Mouse (Mus musculus): ENCODE results near the gene Abi3.

Abi3 gene

GRCm38 (mm10) chr11:95838999-95839868, 3.0 kb downstream of the Abi3 start:
- 77% methylated on average over 8 of the region's 8 CpGs for WGBS

GRCm38 (mm10) chr11:95838598-95838997, 3.7 kb downstream of the Abi3 start:
- WGBS, result 81% methylated on average over 4 of the region's 4 CpGs

GRCm38 (mm10) chr11:95837059-95837458, 5.2 kb downstream of the Abi3 start, which contains the start of gene Gngt2:
Gngt2 (plus strand) TSS chr11:95837216.
- WGBS, result 32% methylated on average over 10 of the region's 10 CpGs

GRCm38 (mm10) chr11:95836433-95836832, 5.8 kb downstream of the Abi3 start:
- 58% methylated on average over 6 of the region's 6 CpGs for WGBS

GRCm38 (mm10) chr11:95835832-95836231, 6.4 kb downstream of the Abi3 start:
- 53% methylated on average over 6 of the region's 6 CpGs for WGBS

- 52% methylated on average over 15 of the region's 15 CpGs for WGBS
Measured at GRCm38 (mm10) chr11:95834742-95835710, 7.2 kb downstream of the Abi3 start.

- 23% methylated on average over 22 of the region's 22 CpGs for WGBS
Measured at GRCm38 (mm10) chr11:95834143-95834667, 8.1 kb downstream of the Abi3 start.

GRCm38 (mm10) chr11:95833631-95834142, 8.6 kb downstream of the Abi3 start:
- WGBS, result 26% methylated on average over 18 of the region's 18 CpGs

- 52% methylated on average over 8 of the region's 8 CpGs for WGBS
Measured at GRCm38 (mm10) chr11:95833006-95833570, 9.2 kb downstream of the Abi3 start.

- 78% methylated on average over 18 of the region's 18 CpGs for WGBS
Measured at GRCm38 (mm10) chr11:95832129-95833005, 9.9 kb downstream of the Abi3 start.

GRCm38 (mm10) chr11:95831641-95832040, 10.6 kb downstream of the Abi3 start:
- WGBS, result 38% methylated on average over 15 of the region's 15 CpGs

GRCm38 (mm10) chr11:95831276-95831619, 11.0 kb downstream of the Abi3 start:
- 47% methylated on average over 10 of the region's 10 CpGs for WGBS

GRCm38 (mm10) chr11:95830411-95831275, 11.6 kb downstream of the Abi3 start:
- WGBS, result 40% methylated on average over 80 of the region's 80 CpGs

GRCm38 (mm10) chr11:95829526-95830050, 12.7 kb downstream of the Abi3 start:
- WGBS, result 80% methylated on average over 4 of the region's 4 CpGs

GRCm38 (mm10) chr11:95828181-95828964, 13.9 kb downstream of the Abi3 start:
- 83% methylated on average over 11 of the region's 11 CpGs for WGBS

- 17% methylated on average over 3 of the region's 3 CpGs for WGBS
Measured at GRCm38 (mm10) chr11:95827464-95828085, 14.7 kb downstream of the Abi3 start.

GRCm38 (mm10) chr11:95827168-95827447, 15.2 kb downstream of the Abi3 start:
- 41% methylated on average over 3 of the region's 3 CpGs for WGBS

Measured in cerebral cortex, adult 2 months (tissue).